Mouse (Mus musculus): ENCODE results near the gene Skida1. TPM values are rescaled to one million over a fixed set of nuclear protein-coding genes. Genes with fewer than 3 reads are reported as not detected.
A peak's percentile ranks its signal among the peaks of the same experiment; 100 is the strongest.

Skida1 gene
- polyA plus RNA-seq, 1 experiment from 2014 or later: 3.0 TPM

DNA sequence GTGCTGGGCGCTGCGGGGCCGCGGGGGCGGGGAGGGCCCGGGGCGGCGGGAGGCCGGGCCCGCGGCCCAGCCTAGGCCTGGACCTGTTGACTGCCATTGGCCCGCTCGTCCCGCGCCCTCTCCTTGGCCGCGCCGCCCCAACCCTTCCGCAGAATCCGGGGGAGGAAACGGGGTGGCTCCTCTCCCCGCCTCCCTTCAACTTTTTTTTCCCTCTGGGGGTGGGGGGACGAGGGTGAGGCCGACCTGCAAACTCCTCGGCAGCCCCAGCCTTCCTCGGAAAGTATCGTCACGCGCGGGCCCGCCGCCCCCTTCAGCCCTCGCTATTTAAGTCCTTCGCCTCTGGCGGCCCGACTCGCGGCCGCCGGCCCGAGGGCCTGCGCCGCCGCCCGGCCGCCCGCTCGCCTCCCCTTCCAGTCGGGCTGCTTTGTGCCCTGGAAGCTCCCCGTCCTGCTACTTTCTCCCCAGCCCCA is 8.0 kb upstream of the Skida1 start:
- Histone ChIP-seq H3K36me3 (ENCODE audit: insufficient read depth, low read length) (no peaks in the 10 kb centered on the region), H3K4me2 (replicated peaks; ENCODE audit: low read depth, low read length) (peak overlapping the region; percentile 81), H3K4me1 (ENCODE audit: insufficient read depth, low read depth, low read length) (peaks cover 8% of the 10 kb centered on the region; the same call in 1 of the 2 replicates), H3K27me3 (replicated peaks; ENCODE audit: insufficient read depth, low read length) (no peaks in the 10 kb centered on the region), H3K4me3 (ENCODE audit: low read depth, low read length) (peak overlapping the region; percentile 45), H3K9me3 (ENCODE audit: low read length) (no peaks in the 10 kb centered on the region), H3K27ac (ENCODE audit: low read length) (peak overlapping the region; percentile 97), H3K9ac (replicated peaks; ENCODE audit: low read depth) (peak overlapping the region; percentile 69)
- TF ChIP-seq EP300 (IDR thresholded peaks at IDR 0.05) (no peak), CTCF (IDR thresholded peaks at IDR 0.05) (peak; percentile 21; the same call in 1 of the 2 replicates)
- DNase-seq (ENCODE audit: low spot score) (peak; percentile 99), ATAC-seq (peak; percentile 95)
- WGBS: 2% methylated on average over 25 of the region's 50 CpGs

DNA sequence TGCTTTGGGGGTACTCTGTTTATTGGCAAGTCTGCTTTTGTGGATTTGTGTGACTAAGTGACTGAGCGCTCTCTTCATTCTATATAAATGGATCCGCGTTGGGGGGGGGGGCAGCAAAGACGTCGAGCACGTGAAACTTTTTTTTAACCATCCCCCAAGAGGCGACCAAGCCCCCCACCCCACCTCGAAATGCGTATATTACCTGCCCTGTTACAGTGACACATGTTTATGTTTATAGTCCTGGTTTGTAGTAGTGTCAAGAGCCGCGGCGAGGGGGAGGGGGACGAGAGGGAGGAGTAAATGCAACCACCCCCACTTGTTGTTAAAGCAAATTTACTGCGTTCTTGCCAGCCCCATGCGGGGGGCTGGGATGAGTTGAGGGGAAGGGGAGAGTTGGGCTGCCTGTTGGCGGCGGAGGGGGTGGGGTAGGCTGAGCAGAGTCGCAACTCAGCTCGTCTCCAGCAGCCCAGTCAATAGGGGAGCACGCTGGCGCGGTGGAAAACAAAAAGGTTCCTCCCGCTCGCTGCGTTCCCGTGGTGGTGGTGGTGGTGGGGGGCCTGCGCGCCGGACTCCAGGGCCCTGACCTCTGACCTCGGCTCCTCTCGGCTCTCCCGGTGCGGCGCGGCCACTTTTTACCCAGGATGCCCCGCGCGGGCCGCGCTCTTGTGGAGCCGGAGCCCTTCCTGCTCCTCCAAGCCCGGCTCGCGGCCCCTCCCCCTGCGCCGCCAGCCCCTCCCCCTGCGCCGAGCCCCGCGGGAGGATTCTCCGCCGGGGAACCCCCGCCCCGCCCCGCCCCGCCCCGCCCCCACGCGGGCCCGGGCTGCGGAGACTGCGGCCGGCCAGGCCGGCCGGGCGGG is 7.3 kb upstream of the Skida1 start:
- H3K9ac ChIP-seq (replicated peaks; ENCODE audit: low read depth): peak overlapping the region; percentile 69
- peak; percentile 88 for ATAC-seq
- H3K27me3 ChIP-seq (replicated peaks; ENCODE audit: insufficient read depth, low read length): no peaks in the 10 kb centered on the region
- no peaks in the 10 kb centered on the region for H3K9me3 ChIP-seq (ENCODE audit: low read length)
- peak; percentile 95 for DNase-seq (ENCODE audit: low spot score)
- no peak for TF ChIP-seq CTCF (IDR thresholded peaks at IDR 0.05)
- TF ChIP-seq EP300 (IDR thresholded peaks at IDR 0.05): no peak
- H3K4me1 ChIP-seq (ENCODE audit: insufficient read depth, low read depth, low read length): peaks cover 8% of the 10 kb centered on the region; the same call in 1 of the 2 replicates
- no peaks in the 10 kb centered on the region for H3K36me3 ChIP-seq (ENCODE audit: insufficient read depth, low read length)
- peak overlapping the region; percentile 81 for H3K4me2 ChIP-seq (replicated peaks; ENCODE audit: low read depth, low read length)
- peak overlapping the region; percentile 97 for H3K27ac ChIP-seq (ENCODE audit: low read length)
- peak overlapping the region; percentile 45 for H3K4me3 ChIP-seq (ENCODE audit: low read depth, low read length)
- 2% methylated on average over 38 of the region's 66 CpGs for WGBS

DNA sequence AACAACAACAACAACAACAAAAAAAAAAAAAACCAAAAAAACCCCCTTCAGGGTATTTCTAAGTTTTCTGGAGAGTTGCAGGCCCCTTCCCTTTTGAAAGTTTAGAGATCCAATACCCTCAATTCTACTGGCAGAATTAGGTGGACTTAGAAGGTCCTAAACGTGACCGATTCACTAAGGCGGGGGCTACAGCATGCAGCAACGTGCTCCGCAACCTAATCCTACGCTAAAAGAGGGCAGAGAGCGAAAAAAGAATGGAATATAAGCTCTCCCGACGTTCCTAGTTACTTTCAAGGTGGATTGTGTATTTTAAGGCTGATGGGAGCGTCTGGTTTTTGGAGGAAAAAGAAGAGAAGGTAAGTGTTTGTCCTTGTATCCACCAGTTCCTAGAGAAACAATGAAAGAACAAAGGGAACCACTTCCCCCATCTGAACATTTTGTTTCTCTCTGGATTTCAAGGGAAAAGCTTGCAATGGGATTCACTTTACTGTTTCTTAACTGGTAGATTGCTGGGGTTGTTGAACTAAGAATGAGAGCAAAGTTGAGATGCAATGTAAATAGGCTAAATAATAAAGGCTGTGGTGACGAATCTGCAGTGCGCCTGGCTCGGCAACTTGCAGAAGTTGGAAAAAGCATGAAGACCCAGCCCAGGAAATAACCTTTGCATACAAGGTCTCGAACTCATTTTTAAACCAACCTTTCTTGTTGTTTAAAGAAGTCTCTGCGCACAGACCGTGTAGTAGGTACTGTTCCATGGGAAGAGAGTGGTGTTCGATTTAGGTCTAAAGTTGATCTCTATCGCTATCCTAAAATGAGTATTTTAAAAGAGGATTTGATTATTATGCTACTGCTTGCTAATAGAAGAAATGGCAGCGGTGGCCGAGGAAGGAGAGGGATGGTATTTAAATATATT is 6.4 kb upstream of the Skida1 start, which contains the start of gene Mllt10:
Mllt10 (plus strand) TSS at position 222 of the 913 bp plus-strand sequence.
- Histone ChIP-seq H3K27ac (ENCODE audit: low read length) (peak within 1 kb of the TSS; percentile 97), H3K9ac (replicated peaks; ENCODE audit: low read depth) (peak within 1 kb of the TSS; percentile 69), H3K4me2 (replicated peaks; ENCODE audit: low read depth, low read length) (peak within 1 kb of the TSS; percentile 81), H3K4me1 (ENCODE audit: insufficient read depth, low read depth, low read length) (peaks cover 8% of the 10 kb centered on the region; the same call in 1 of the 2 replicates), H3K36me3 (ENCODE audit: insufficient read depth, low read length) (no peaks in the 10 kb centered on the region), H3K9me3 (ENCODE audit: low read length) (no peaks in the 10 kb centered on the region), H3K4me3 (ENCODE audit: low read depth, low read length) (peak within 1 kb of the TSS; percentile 45), H3K27me3 (replicated peaks; ENCODE audit: insufficient read depth, low read length) (no peaks in the 10 kb centered on the region)
- WGBS: 8% methylated on average over 20 of the region's 20 CpGs
- DNase-seq (ENCODE audit: low spot score) (peak; percentile 60), ATAC-seq (no peak)
- TF ChIP-seq EP300 (IDR thresholded peaks at IDR 0.05) (0 out of 2 replicates have a peak, but pooled peaks have one; percentile 12), CTCF (IDR thresholded peaks at IDR 0.05) (no peak)

DNA sequence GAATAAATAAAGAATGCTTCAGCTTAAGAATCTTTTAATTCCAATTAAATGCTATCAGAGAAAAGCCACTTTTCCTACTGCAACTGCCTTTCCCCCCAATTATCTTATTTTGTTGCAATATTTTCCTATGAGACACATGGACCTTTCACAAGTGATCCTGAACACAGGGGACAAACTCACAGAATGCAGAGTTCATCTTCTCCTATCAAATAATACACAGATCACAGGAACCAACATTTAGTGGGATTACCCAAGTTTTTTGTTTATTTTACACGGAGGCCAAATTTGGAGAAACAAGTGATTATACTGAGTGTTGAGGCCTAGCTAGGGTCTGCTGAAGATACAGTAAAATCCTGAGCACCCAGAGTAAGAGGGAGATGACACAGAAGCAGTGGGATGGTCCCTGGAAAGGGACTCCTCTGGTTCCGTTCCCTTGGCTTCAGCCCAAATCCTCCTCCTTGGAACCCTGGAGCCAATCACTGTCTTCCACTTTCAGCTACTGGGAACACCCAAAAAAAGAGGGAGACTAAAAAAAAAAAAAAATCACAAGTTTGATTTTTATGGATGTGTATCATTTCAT is 5.2 kb upstream of the Skida1 start:
- Histone ChIP-seq H3K4me3 (ENCODE audit: low read depth, low read length) (no peak overlapping the region), H3K4me1 (ENCODE audit: insufficient read depth, low read depth, low read length) (peaks cover 18% of the 10 kb centered on the region), H3K4me2 (replicated peaks; ENCODE audit: low read depth, low read length) (no peak overlapping the region), H3K36me3 (ENCODE audit: insufficient read depth, low read length) (no peaks in the 10 kb centered on the region), H3K27ac (ENCODE audit: low read length) (0 out of 2 replicates have a peak overlapping the region, but pooled peaks have one; percentile 97), H3K9me3 (ENCODE audit: low read length) (no peaks in the 10 kb centered on the region), H3K9ac (replicated peaks; ENCODE audit: low read depth) (no peak overlapping the region), H3K27me3 (replicated peaks; ENCODE audit: insufficient read depth, low read length) (no peaks in the 10 kb centered on the region)
- TF ChIP-seq EP300 (IDR thresholded peaks at IDR 0.05) (no peak), CTCF (IDR thresholded peaks at IDR 0.05) (no peak)
- DNase-seq (ENCODE audit: low spot score) (peak; percentile 84), ATAC-seq (no peak)
- 26% methylated on average over 2 of the region's 2 CpGs for WGBS

DNA sequence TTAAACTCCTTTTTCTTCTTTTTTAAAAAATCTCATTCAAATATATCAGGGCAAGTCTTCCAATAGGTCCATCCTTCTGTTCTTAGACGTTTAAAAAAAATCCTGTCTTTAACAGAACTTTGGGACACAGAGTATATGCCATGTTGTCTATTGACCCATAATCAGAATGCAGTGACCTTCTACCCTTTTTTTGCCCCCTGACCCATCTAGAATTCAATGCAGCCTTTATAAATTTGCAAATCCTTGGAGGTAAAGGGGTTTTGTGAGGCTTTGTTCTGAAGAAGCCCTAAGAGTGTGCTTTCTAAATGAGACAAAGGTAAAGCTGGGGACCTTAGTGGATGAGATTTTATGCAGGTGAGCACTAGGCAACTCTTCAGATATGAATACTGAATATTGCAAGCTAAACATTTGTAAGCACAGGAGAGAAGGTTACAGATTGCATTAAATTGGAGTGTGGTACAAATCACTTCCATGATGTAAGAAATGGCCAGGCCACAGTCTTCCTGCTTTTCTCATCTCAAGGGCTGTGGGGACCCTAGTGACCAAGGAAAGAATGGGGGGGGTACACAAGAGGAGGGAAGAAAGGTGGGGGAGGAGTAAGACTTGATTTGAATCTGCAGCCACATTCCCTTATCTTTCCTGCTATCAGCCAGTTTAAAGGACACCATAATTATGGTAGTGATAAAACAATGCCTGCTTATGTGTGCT is 4.5 kb upstream of the Skida1 start:
- no peaks in the 10 kb centered on the region for H3K36me3 ChIP-seq (ENCODE audit: insufficient read depth, low read length)
- no peak for DNase-seq (ENCODE audit: low spot score)
- 83% methylated on average over 1 of the region's 1 CpGs for WGBS

More for the DNA sequence above, 4.5 kb upstream of the Skida1 start:
- H3K9ac ChIP-seq (replicated peaks; ENCODE audit: low read depth): no peak overlapping the region
- H3K27me3 ChIP-seq (replicated peaks; ENCODE audit: insufficient read depth, low read length): no peaks in the 10 kb centered on the region
- H3K9me3 ChIP-seq (ENCODE audit: low read length): no peaks in the 10 kb centered on the region
- TF ChIP-seq CTCF (IDR thresholded peaks at IDR 0.05) (no peak), EP300 (IDR thresholded peaks at IDR 0.05) (no peak)
- H3K4me2 ChIP-seq (replicated peaks; ENCODE audit: low read depth, low read length): no peak overlapping the region
- H3K4me1 ChIP-seq (ENCODE audit: insufficient read depth, low read depth, low read length): peaks cover 18% of the 10 kb centered on the region
- no peak overlapping the region for H3K4me3 ChIP-seq (ENCODE audit: low read depth, low read length)
- H3K27ac ChIP-seq (ENCODE audit: low read length): no peak overlapping the region
- ATAC-seq: no peak
